In the genomic region with DNA sequence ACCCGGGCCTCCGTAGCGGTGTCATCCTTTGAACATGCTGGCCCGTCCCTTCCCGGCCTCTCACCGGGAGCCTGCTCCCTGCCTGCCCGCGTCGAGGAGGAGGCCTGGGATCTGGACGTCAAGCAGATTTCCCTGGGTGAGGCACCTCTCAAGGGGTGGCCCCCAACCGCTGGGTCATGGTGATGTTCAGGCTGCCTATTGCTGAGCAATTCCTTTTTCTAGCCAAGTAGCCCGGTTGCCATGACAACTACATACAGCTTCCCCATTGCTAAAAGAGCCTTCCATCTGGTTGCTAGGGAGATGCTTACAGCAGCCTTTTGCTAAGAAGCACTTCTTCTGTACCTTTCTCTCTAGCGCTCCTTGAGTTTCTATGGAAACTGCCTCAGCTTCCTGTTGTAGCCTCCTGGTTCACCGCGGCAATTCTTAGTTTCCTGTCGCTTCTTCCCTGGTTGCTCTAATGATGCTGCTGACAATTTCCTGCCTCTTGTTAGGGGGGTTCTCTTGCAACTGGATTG, we compare ENCODE assay signal across 10 mouse cellular contexts. TPM values are rescaled to one million over a fixed set of nuclear protein-coding genes. Genes with fewer than 3 reads are reported as not detected.
DNase-seq lines count a peak whose midpoint lies in the region; ATAC-seq and TF ChIP-seq lines count a peak whose summit lies in the region.
"Had no signal": no experiment of that assay in that cellular context is flagged by ENCODE, and none has a peak within 500 bp of the region (broad histone marks: within the 10 kb centered on the region; RNA-seq: fewer than 3 reads in every experiment).

No protein-coding gene starts in this region.

- H3K9ac ChIP-seq in forebrain, postnatal 0 days, result peak overlapping the region; percentile 58
- H3K9ac ChIP-seq: embryonic facial prominence, embryonic 13.5 days had no signal

- peaks cover 50% of the 10 kb centered on the region for H3K36me3 ChIP-seq in forebrain, postnatal 0 days (ENCODE audit: insufficient read depth)

- H3K4me3 ChIP-seq in forebrain, postnatal 0 days (ENCODE audit: low read depth, low read length), result peak overlapping the region; percentile 36
- H3K4me3 ChIP-seq: embryonic facial prominence, embryonic 13.5 days had no signal

- peaks cover 18% of the 10 kb centered on the region; the same call in 1 of the 2 replicates for H3K4me1 ChIP-seq in forebrain, postnatal 0 days (ENCODE audit: insufficient read depth)

- peak overlapping the region; percentile 88 for H3K27ac ChIP-seq in forebrain, postnatal 0 days (ENCODE audit: low read depth, low read length)
- H3K27ac ChIP-seq: embryonic facial prominence, embryonic 13.5 days; macrophage had no signal

- ATAC-seq in forebrain, postnatal 0 days, result peak; percentile 94

- peak; percentile 25 for TF ChIP-seq CTCF in forebrain, postnatal 0 days (IDR thresholded peaks at IDR 0.05; ENCODE audit: low read depth)

- peak overlapping the region; percentile 66 for H3K4me2 ChIP-seq in forebrain, postnatal 0 days (ENCODE audit: low read depth)
- H3K4me2 ChIP-seq: embryonic facial prominence, embryonic 13.5 days had no signal

- H3K27me3 ChIP-seq in forebrain, postnatal 0 days (ENCODE audit: insufficient read depth, low read length), result no peaks in the 10 kb centered on the region
- H3K27me3 ChIP-seq: embryonic facial prominence, embryonic 13.5 days had no signal

- peak; percentile 21 to 55 for DNase-seq in adrenal gland, adult (ENCODE audit: inconsistent age in 2 of 2, low spot score in 1 of 2)
- DNase-seq in adrenal gland, postnatal 14 days, result no peak
- peak; percentile 97 for DNase-seq in brain, adult 2 months (ENCODE audit: low read depth, low spot score)
- peak; percentile 94 for DNase-seq in forebrain, postnatal 0 days
- DNase-seq in layer of hippocampus, postnatal 25 days (ENCODE audit: extremely low spot score in 1 of 2, low spot score in 1 of 2), result peak; percentile 53 to 63
- peak; percentile 37 for DNase-seq in natural killer cell, adult 2 months (ENCODE audit: low spot score in 2 of 2)
- no peak for DNase-seq in adrenal gland, adult 18-20 months (ENCODE audit: low spot score in 2 of 2)
- no peak for DNase-seq in urinary bladder, postnatal 10 days (ENCODE audit: low spot score)

- no peaks in the 10 kb centered on the region for H3K9me3 ChIP-seq in forebrain, postnatal 0 days (ENCODE audit: low read length)
- H3K9me3 ChIP-seq: embryonic facial prominence, embryonic 13.5 days had no signal

- WGBS in forebrain, postnatal 0 days, result 4% methylated on average over 16 of the region's 16 CpGs

RNA-seq across cellular contexts. Expression of a gene that starts 11.4 kb away (rescaled TPM):
- 3.7 and 4.4 TPM in 2 replicates for total RNA-seq in adrenal gland, postnatal 14 days (2021)
- 0.38 TPM in 1 of 2 replicates, not detected in the other for total RNA-seq in forebrain, postnatal 0 days (2014; rRNA removed)
- polyA plus RNA-seq in forebrain, postnatal 0 days (2015; fragmentation: Nextera tagmentation; extraction: Ambion mirVana), result 0.67 TPM in 1 of 2 replicates, not detected in the other
- total RNA-seq in layer of hippocampus, postnatal 25 days (2021), result 1 to 10 TPM in 1 of 2 experiments, under 1 TPM in 1; 0.54 to 1.8 TPM
- 1 to 10 TPM; 2.1 to 2.3 TPM for total RNA-seq in adrenal gland, adult 18-20 months (2021)

RNA-seq across cellular contexts. Expression of a gene that starts 16.5 kb away (rescaled TPM):
- 56.5 and 63.7 TPM in 2 replicates for total RNA-seq in adrenal gland, postnatal 14 days (2021)
- total RNA-seq in forebrain, postnatal 0 days (2014; rRNA removed), result 37.2 and 51.4 TPM in 2 replicates
- polyA plus RNA-seq in forebrain, postnatal 0 days (2015; fragmentation: Nextera tagmentation; extraction: Ambion mirVana), result 16.6 and 19.8 TPM in 2 replicates
- total RNA-seq in layer of hippocampus, postnatal 25 days (2021), result 10 to 100 TPM; 36.0 to 39.0 TPM
- 10 to 100 TPM; 53.9 to 61.2 TPM for total RNA-seq in adrenal gland, adult 18-20 months (2021)

RNA-seq across cellular contexts. Expression of a gene that starts 19.5 kb away (rescaled TPM):
- 49.5 and 61.3 TPM in 2 replicates for total RNA-seq in adrenal gland, postnatal 14 days (2021)
- total RNA-seq in forebrain, postnatal 0 days (2014; rRNA removed), result 61.6 and 84.6 TPM in 2 replicates
- 27.3 and 46.8 TPM in 2 replicates for polyA plus RNA-seq in forebrain, postnatal 0 days (2015; fragmentation: Nextera tagmentation; extraction: Ambion mirVana)
- total RNA-seq in layer of hippocampus, postnatal 25 days (2021), result 10 to 100 TPM; 27.1 to 40.5 TPM
- 10 to 100 TPM; 37.8 to 39.7 TPM for total RNA-seq in adrenal gland, adult 18-20 months (2021)

RNA-seq across cellular contexts. Expression of a gene that starts 38.2 kb away (rescaled TPM):
- total RNA-seq in adrenal gland, postnatal 14 days (2021), result not detected in 2 replicates
- not detected in 2 replicates for total RNA-seq in forebrain, postnatal 0 days (2014; rRNA removed)
- not detected in 2 replicates for polyA plus RNA-seq in forebrain, postnatal 0 days (2015; fragmentation: Nextera tagmentation; extraction: Ambion mirVana)
- not detected for total RNA-seq in layer of hippocampus, postnatal 25 days (2021)
- not detected for total RNA-seq in adrenal gland, adult 18-20 months (2021)
- polyA plus RNA-seq: embryonic facial prominence, embryonic 13.5 days; macrophage had no signal

Comparison
In these comparisons a context has a peak if more than half of its experiments do, and no peak if none do; other contexts are left out.
1. DNase-seq: peak in adrenal gland, adult (2 of 2), brain, adult 2 months (single experiment), forebrain, postnatal 0 days (single experiment), layer of hippocampus, postnatal 25 days (2 of 2) and natural killer cell, adult 2 months (2 of 2); none in adrenal gland, postnatal 14 days (single experiment), adrenal gland, adult 18-20 months (0 of 2) and urinary bladder, postnatal 10 days (single experiment).